Mouse (Mus musculus) megakaryocyte-erythroid progenitor cell, adult 5-6 weeks (primary cell): ENCODE measurements around the gene Mlph. TPM values are rescaled to one million over a fixed set of nuclear protein-coding genes. Genes with fewer than 3 reads are reported as not detected.

Experiments used
- ATAC-seq: replicated peaks from 2 replicates; pipeline ENCODE4 v1.8.0; 2016; ENCODE audit warnings: mild to moderate bottlenecking, inconsistent platforms; ENCODE audit not compliant: severe bottlenecking, poor library complexity, low FRiP score, low TSS enrichment
- total RNA-seq, 2 experiments: library from RNA; stranded (forward) in 1 of 2; stranded (reverse) in 1 of 2; fragments of 200-1000, 215-1000 nt in 1 of 2; fragments of >200 nt in 1 of 2; fragmentation: Nextera tagmentation in 1 of 2; gene quantifications; 2 replicates each; pipeline ENCODE4 v1.2.3; 2014 to 2017

Gene Mlph
- total RNA-seq, 2 experiments from 2014 or later, result not detected

DNA sequence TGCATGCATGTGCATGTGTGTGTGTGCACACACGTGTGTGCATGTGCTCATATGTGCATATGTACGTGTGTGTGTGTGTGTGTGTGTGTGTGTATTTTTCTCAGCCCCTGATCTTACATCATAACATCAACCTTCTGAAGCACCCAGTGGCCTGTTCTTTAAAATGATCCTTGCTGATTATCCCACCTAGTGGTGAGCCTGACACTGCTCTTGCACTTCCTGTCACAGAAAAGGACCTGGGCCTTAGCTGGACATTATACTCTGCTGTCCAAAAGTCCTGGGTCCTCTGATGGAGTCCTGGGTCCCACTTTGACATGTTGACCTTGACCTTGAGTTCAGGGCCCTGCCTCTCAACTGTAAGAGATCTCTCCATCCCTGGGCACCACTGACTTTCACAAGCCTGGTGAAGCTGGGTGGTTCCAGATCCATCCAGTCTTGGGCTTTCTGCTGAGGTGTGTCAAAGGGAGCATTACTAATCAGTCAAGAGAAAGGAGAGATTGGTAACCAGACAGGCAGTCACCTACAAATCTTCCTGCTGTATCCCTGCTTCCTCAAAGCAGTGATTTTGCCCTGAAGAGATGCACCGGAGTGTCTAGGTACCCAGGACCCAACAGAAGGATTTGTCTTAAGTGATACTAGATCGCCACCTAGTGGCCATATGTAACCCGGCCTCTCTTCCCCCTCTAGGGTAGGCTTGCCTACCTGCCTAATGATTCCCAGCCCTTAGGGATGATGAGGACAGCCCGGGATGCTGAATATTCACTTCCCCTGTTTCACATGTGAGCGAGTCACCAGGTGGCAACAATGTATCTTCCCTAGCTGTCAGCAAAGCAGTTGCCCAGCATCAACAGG is 41.6 kb downstream of the Mlph start:
- peak; percentile 84 for ATAC-seq

GRCm38 (mm10) chr1:90962526-90962925 is 47.6 kb downstream of the Mlph start:
- ATAC-seq, result no peak

GRCm38 (mm10) chr1:90962994-90963393 is 48.1 kb downstream of the Mlph start:
- no peak for ATAC-seq

- no peak for ATAC-seq
Observed at GRCm38 (mm10) chr1:90967583-90967982, 52.7 kb downstream of the Mlph start.

- ATAC-seq, result no peak
Observed at GRCm38 (mm10) chr1:90968649-90969048, 53.8 kb downstream of the Mlph start.

GRCm38 (mm10) chr1:90969347-90969784 is 54.5 kb downstream of the Mlph start, which contains the start of gene Rab17:
Gene Rab17 (minus strand): TSS chr1:90969661.
- ATAC-seq, result no peak

DNA sequence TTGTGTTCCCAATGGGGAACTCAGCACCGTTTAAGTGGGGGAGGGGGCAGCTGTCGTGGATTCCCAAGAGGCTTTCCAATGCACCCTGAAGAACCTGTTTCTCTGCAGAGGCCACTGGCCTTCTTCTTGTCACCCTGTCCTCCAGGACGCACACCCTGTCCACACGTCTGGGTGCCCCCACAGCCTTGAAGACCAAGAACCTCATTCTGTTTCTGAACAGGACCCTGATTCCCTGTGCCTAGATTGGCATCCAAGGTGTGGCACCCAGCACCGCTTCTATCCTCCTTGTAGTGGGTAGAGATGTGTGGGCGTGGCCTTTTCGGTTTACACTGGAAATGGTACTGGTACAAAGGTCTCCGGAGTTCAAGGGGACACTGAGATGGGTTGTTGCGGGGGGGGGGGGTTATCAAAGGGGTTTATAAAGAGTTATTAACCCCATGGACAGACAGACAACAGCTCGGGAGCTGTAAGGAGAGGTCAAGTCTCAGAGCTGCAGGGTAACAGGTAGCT is 55.1 kb downstream of the Mlph start:
- ATAC-seq, result no peak

GRCm38 (mm10) chr1:90972911-90973573 is 58.2 kb downstream of the Mlph start:
- ATAC-seq, result peak; percentile 80

GRCm38 (mm10) chr1:90973574-90973911 is 58.7 kb downstream of the Mlph start:
- peak; percentile 46 for ATAC-seq

- no peak for ATAC-seq
Observed at GRCm38 (mm10) chr1:90974906-90975649, 60.2 kb downstream of the Mlph start.

DNA sequence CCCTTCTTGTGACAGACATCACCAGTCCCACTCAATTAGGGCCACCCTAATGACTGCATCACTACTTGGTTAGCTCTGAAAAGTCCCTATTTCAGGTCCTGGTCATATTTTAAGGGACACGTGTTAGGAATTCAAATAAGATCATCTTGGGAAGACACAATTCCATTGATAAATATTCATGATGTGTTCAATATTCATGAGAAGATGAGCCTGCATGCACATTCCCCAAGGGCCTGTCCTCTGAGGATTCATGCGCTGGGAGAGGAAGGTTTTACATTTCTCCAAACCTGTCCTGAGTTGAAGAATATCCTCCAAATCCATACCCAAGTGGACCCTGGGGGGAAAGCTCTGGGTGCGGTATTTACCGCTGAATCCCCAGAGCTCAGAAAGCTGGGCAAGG is 61.1 kb downstream of the Mlph start:
- no peak for ATAC-seq

- ATAC-seq, result no peak
Observed at GRCm38 (mm10) chr1:90980638-90981330, 65.9 kb downstream of the Mlph start.

- no peak for ATAC-seq
Observed at GRCm38 (mm10) chr1:90981346-90981745, 66.5 kb downstream of the Mlph start.

DNA sequence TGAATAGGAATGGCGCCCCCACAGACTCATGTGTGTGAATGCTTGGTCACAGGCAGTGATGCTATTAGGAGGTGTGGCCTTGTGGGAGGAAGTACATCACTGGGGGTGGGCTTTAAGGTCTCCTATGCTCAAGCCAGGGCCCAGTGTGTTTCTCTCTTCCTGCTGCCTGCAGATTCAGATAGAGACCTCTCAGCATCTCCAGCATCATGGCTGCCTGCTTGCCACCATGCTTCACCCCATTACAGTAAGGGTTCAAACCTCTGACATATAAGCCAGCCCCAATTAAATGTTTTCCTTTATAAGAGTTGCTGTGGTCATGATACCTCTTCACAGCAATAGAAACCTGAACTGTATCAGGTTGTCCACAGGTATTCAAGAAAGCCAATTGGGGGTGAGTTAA is 81.0 kb downstream of the Mlph start:
- ATAC-seq, result no peak

- ATAC-seq, result peak; percentile 48; the same call in 1 of the 2 replicates
Observed at GRCm38 (mm10) chr1:90997136-90997535, 82.3 kb downstream of the Mlph start.

- no peak for ATAC-seq
Observed at GRCm38 (mm10) chr1:90997641-90998040, 82.8 kb downstream of the Mlph start.

GRCm38 (mm10) chr1:90998268-90998890 is 83.5 kb downstream of the Mlph start, which contains the start of gene Lrrfip1:
Gene Lrrfip1 (plus strand): TSS chr1:90998737.
- ATAC-seq, result 0 out of 2 replicates have a peak, but pooled peaks have one; percentile 16

- ATAC-seq, result no peak
Observed at GRCm38 (mm10) chr1:90998891-90999611, 84.2 kb downstream of the Mlph start.
